Mouse (Mus musculus): ENCODE data around the gene Scd3. TPM values are rescaled to one million over a fixed set of nuclear protein-coding genes. Genes with fewer than 3 reads are reported as not detected.

Scd3 gene
- polyA plus RNA-seq, 1 experiment from 2014 or later: 4.5 TPM

DNA sequence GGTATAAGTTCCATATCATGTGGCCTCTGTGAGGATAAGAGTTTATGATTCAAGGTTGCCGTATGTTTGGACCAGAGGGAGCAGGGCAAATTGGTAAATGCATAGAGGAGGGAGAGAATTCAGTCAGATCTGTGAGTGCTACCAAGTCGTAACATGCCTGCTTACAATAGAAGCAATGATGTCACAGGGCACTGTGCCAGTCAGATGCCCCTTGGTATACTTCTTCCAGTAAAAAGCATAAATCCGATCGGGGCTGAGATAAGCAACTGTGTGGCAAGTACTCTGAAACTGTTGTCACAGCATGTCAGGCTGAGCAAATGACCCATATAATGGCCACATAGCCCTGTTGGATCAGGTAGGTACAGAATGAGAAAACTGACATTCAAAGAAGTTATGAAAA is 14.0 kb upstream of the Scd3 start:
- Histone ChIP-seq H3K27ac (replicated peaks; ENCODE audit: low read depth, low read length) (no peak overlapping the region), H3K36me3 (ENCODE audit: control insufficient read depth, insufficient read depth, low read length) (no peaks in the 10 kb centered on the region), H3K4me3 (replicated peaks; ENCODE audit: low read depth, low read length) (no peak overlapping the region), H3K4me1 (ENCODE audit: control insufficient read depth, insufficient read depth, low read length) (no peaks in the 10 kb centered on the region), H3K9me3 (ENCODE audit: control insufficient read depth, low read length) (no peaks in the 10 kb centered on the region), H3K9ac (replicated peaks; ENCODE audit: low read length) (no peak overlapping the region), H3K27me3 (ENCODE audit: control insufficient read depth, insufficient read depth, low read length) (no peaks in the 10 kb centered on the region), H3K4me2 (ENCODE audit: low read length) (no peak overlapping the region)
- ATAC-seq (ENCODE audit: low FRiP score, low TSS enrichment) (no peak), DNase-seq (no peak)
- 88% methylated on average over 4 of the region's 4 CpGs for WGBS

DNA sequence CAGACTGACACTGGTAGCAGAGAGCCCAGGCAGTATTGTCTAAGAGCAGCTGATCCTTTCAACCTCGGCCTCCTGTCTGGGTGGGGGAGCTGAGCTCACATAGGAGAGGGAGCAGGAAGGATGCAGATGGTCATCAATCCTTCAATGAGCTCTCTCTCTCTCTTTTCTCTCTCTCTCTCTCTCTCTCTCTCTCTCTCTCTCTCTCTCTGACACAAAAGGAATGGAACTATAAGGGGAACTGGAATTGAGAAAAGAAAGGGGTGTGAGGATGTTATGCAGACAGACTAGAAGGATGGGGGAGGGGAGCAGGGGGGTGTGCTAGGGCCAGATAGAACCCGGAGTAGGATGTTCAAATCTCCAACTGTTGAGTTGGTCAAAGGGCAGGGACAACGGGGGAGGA is 10.7 kb upstream of the Scd3 start, which contains the start of gene Pkd2l1:
Gene Pkd2l1, minus strand, starts transcription at position 101 of the 400 bp plus-strand sequence.
- Histone ChIP-seq H3K4me2 (ENCODE audit: low read length) (no peak within 1 kb of the TSS), H3K4me3 (replicated peaks; ENCODE audit: low read depth, low read length) (no peak within 1 kb of the TSS), H3K9me3 (ENCODE audit: control insufficient read depth, low read length) (no peaks in the 10 kb centered on the region), H3K36me3 (ENCODE audit: control insufficient read depth, insufficient read depth, low read length) (no peaks in the 10 kb centered on the region), H3K27me3 (ENCODE audit: control insufficient read depth, insufficient read depth, low read length) (no peaks in the 10 kb centered on the region), H3K9ac (replicated peaks; ENCODE audit: low read length) (no peak within 1 kb of the TSS), H3K27ac (replicated peaks; ENCODE audit: low read depth, low read length) (no peak within 1 kb of the TSS), H3K4me1 (ENCODE audit: control insufficient read depth, insufficient read depth, low read length) (no peaks in the 10 kb centered on the region)
- 42% methylated on average over 3 of the region's 3 CpGs for WGBS
- ATAC-seq (ENCODE audit: low FRiP score, low TSS enrichment): no peak
- DNase-seq: no peak

DNA sequence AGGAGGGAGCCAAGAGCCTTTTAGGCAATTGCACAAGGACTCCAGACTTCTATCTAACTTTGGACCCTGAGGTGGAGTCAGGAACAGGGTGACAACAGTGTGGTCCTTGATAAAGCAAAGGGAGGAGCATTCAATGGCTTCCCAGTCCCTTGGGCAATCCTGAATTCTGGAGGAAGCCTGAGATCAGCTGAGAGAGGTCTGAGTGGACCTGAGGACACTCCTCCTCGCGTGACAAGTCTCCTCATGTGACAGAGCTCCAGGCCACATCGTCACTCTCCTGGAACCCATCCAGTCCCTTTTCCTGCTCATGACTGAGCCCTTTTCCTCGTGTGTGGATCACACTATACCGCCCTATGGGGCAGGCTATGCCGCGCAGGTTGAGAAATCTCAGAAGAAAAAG is 9.2 kb upstream of the Scd3 start:
- DNase-seq (no peak), ATAC-seq (ENCODE audit: low FRiP score, low TSS enrichment) (no peak)
- Histone ChIP-seq H3K27ac (replicated peaks; ENCODE audit: low read depth, low read length) (no peak overlapping the region), H3K36me3 (ENCODE audit: control insufficient read depth, insufficient read depth, low read length) (no peaks in the 10 kb centered on the region), H3K9ac (replicated peaks; ENCODE audit: low read length) (no peak overlapping the region), H3K4me1 (ENCODE audit: control insufficient read depth, insufficient read depth, low read length) (no peaks in the 10 kb centered on the region), H3K27me3 (ENCODE audit: control insufficient read depth, insufficient read depth, low read length) (no peaks in the 10 kb centered on the region), H3K9me3 (ENCODE audit: control insufficient read depth, low read length) (no peaks in the 10 kb centered on the region), H3K4me2 (ENCODE audit: low read length) (no peak overlapping the region), H3K4me3 (replicated peaks; ENCODE audit: low read depth, low read length) (no peak overlapping the region)
- 85% methylated on average over 7 of the region's 7 CpGs for WGBS

DNA sequence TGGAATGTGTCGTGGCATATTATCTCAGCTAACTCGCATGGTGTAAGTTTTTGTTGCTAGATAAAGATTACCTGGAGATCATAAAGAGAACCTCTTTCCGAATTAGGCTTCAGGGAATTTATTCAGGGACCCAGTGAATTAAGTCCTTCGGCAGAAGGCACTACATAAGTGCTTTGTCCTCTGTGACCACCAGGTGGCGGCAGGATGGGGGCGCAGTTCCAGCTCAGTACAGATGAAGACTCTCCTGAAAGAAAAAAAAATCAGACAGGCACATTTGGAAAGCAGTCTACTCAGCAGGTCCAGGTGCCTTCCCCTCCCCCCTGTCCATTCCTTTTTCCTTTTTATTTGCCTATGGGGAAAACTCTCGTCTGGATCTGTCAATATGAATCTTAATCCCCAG is 7.9 kb upstream of the Scd3 start:
- Histone ChIP-seq H3K9ac (replicated peaks; ENCODE audit: low read length) (no peak overlapping the region), H3K36me3 (ENCODE audit: control insufficient read depth, insufficient read depth, low read length) (no peaks in the 10 kb centered on the region), H3K4me3 (replicated peaks; ENCODE audit: low read depth, low read length) (no peak overlapping the region), H3K9me3 (ENCODE audit: control insufficient read depth, low read length) (no peaks in the 10 kb centered on the region), H3K27me3 (ENCODE audit: control insufficient read depth, insufficient read depth, low read length) (no peaks in the 10 kb centered on the region), H3K4me2 (ENCODE audit: low read length) (no peak overlapping the region), H3K4me1 (ENCODE audit: control insufficient read depth, insufficient read depth, low read length) (no peaks in the 10 kb centered on the region), H3K27ac (replicated peaks; ENCODE audit: low read depth, low read length) (no peak overlapping the region)
- ATAC-seq (ENCODE audit: low FRiP score, low TSS enrichment) (no peak), DNase-seq (peak; percentile 87)
- WGBS: 8% methylated on average over 7 of the region's 7 CpGs

DNA sequence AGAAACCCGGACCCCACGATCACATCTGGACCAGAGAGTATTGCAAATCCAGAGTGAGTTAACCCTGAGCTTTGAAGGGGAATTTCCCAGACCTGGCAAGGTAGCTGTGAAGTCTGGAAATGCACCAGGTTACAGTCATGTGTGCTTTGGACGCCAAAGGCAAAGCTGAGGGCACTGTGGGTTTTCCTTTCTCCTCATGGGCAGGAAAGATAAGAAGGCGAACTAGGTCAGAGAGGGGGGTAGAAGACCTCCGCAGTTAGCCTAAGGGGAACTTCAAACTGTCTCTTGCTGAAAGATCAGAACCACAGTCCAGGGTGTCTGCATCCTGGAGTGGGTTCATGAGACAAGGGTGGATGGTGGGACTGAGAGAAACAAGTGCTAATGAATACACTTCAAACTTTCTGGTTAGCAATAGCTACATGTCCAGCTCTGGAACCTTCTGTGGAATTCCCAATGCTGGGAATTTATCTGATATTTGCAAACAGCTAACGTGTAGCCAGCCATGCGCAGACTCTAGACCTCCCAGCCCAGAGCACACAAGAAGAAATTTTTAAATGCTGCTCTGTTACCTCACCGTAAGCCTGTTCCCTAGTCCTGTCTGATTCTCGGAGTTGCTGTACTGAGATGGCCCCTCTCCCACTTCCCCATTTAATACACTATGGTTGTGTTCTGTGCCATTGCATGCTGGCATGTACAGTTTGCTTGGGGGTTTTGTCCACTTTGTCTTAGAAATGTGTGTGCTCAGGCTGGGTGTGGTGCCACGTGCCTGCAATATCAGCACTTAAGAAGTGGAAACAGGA is 5.8 kb upstream of the Scd3 start:
- H3K4me2 ChIP-seq (ENCODE audit: low read length): no peak overlapping the region
- no peak overlapping the region for H3K27ac ChIP-seq (replicated peaks; ENCODE audit: low read depth, low read length)
- H3K4me3 ChIP-seq (replicated peaks; ENCODE audit: low read depth, low read length): no peak overlapping the region
- DNase-seq (no peak), ATAC-seq (ENCODE audit: low FRiP score, low TSS enrichment) (no peak)
- H3K27me3 ChIP-seq (ENCODE audit: control insufficient read depth, insufficient read depth, low read length): no peaks in the 10 kb centered on the region
- H3K4me1 ChIP-seq (ENCODE audit: control insufficient read depth, insufficient read depth, low read length): no peaks in the 10 kb centered on the region
- H3K36me3 ChIP-seq (ENCODE audit: control insufficient read depth, insufficient read depth, low read length): no peaks in the 10 kb centered on the region
- H3K9me3 ChIP-seq (ENCODE audit: control insufficient read depth, low read length): no peaks in the 10 kb centered on the region
- WGBS: 92% methylated on average over 10 of the region's 10 CpGs
- no peak overlapping the region for H3K9ac ChIP-seq (replicated peaks; ENCODE audit: low read length)

DNA sequence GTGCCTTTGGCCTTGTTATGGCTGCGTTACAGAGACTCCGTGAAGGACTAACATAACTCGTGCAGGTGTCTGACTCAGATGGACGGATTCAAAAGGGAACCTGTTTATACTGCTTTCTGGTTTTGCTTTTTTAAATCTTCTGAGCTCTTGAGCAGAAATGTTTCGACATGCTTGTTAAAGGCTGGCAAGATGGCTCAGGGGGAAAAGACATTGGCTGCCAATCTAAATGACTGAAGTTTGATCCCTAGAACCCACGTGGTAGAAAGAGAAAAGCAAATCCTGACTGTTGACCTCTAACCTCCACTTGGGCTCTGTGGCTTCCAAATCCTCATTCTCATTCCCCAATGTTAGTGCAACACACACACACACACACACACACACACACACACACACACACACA is 4.6 kb upstream of the Scd3 start:
- H3K9me3 ChIP-seq (ENCODE audit: control insufficient read depth, low read length): no peaks in the 10 kb centered on the region
- no peaks in the 10 kb centered on the region for H3K27me3 ChIP-seq (ENCODE audit: control insufficient read depth, insufficient read depth, low read length)
- no peak overlapping the region for H3K4me2 ChIP-seq (ENCODE audit: low read length)
- no peak overlapping the region for H3K9ac ChIP-seq (replicated peaks; ENCODE audit: low read length)
- no peaks in the 10 kb centered on the region for H3K4me1 ChIP-seq (ENCODE audit: control insufficient read depth, insufficient read depth, low read length)
- no peaks in the 10 kb centered on the region for H3K36me3 ChIP-seq (ENCODE audit: control insufficient read depth, insufficient read depth, low read length)
- WGBS: 91% methylated on average over 6 of the region's 6 CpGs
- DNase-seq: no peak
- ATAC-seq (ENCODE audit: low FRiP score, low TSS enrichment): no peak
- no peak overlapping the region for H3K27ac ChIP-seq (replicated peaks; ENCODE audit: low read depth, low read length)
- no peak overlapping the region for H3K4me3 ChIP-seq (replicated peaks; ENCODE audit: low read depth, low read length)

DNA sequence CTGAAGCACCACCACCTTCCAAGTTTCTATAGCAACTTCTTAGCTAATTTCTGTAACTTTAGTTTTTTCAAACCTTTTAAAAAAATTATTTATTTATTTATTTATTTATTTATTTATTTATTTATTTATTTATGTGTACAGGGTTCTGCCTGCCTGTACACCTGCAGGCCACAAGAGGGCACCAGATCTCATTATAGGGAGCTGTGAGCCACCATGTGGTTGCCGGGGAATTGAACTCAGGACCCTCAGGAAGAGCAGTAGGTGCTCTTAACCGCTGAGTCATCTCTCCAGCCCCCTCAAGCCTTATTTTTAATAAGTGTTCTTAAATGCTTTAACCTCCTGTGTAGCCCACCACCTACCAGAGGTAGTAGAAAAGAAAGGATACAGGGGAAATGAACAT is 4.1 kb upstream of the Scd3 start:
- Histone ChIP-seq H3K36me3 (ENCODE audit: control insufficient read depth, insufficient read depth, low read length) (no peaks in the 10 kb centered on the region), H3K9ac (replicated peaks; ENCODE audit: low read length) (no peak overlapping the region), H3K9me3 (ENCODE audit: control insufficient read depth, low read length) (no peaks in the 10 kb centered on the region), H3K27me3 (ENCODE audit: control insufficient read depth, insufficient read depth, low read length) (no peaks in the 10 kb centered on the region), H3K4me3 (replicated peaks; ENCODE audit: low read depth, low read length) (no peak overlapping the region), H3K4me1 (ENCODE audit: control insufficient read depth, insufficient read depth, low read length) (no peaks in the 10 kb centered on the region), H3K4me2 (ENCODE audit: low read length) (no peak overlapping the region), H3K27ac (replicated peaks; ENCODE audit: low read depth, low read length) (no peak overlapping the region)
- ATAC-seq (ENCODE audit: low FRiP score, low TSS enrichment): no peak
- DNase-seq: peak; percentile 39
- WGBS: 78% methylated on average over 2 of the region's 2 CpGs

DNA sequence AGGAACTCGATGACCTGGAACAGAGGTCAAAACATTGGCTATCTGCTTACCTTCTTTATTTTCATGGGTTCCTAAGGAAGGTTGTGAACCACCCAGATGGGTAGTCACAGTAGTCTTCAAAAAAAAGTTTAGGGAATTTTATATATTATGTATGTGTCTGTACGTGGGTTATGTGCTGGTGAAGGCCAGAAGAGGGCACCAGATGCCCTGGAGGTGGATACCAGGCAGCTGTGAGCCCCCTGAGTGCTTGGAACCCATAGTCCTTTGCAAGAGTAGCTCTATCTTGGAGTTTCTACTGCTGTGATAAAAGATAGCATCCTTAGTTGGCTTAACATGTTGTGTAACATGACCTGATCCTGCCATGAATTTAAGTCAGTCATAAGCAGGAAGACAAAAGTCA is 4.0 kb downstream of the Scd3 start:
- Histone ChIP-seq H3K4me1 (ENCODE audit: control insufficient read depth, insufficient read depth, low read length) (no peaks in the 10 kb centered on the region), H3K36me3 (ENCODE audit: control insufficient read depth, insufficient read depth, low read length) (no peaks in the 10 kb centered on the region), H3K4me3 (replicated peaks; ENCODE audit: low read depth, low read length) (no peak overlapping the region), H3K9me3 (ENCODE audit: control insufficient read depth, low read length) (no peaks in the 10 kb centered on the region), H3K27me3 (ENCODE audit: control insufficient read depth, insufficient read depth, low read length) (no peaks in the 10 kb centered on the region), H3K27ac (replicated peaks; ENCODE audit: low read depth, low read length) (no peak overlapping the region), H3K9ac (replicated peaks; ENCODE audit: low read length) (no peak overlapping the region), H3K4me2 (ENCODE audit: low read length) (no peak overlapping the region)
- DNase-seq (no peak), ATAC-seq (ENCODE audit: low FRiP score, low TSS enrichment) (no peak)
- 64% methylated on average over 2 of the region's 2 CpGs for WGBS

DNA sequence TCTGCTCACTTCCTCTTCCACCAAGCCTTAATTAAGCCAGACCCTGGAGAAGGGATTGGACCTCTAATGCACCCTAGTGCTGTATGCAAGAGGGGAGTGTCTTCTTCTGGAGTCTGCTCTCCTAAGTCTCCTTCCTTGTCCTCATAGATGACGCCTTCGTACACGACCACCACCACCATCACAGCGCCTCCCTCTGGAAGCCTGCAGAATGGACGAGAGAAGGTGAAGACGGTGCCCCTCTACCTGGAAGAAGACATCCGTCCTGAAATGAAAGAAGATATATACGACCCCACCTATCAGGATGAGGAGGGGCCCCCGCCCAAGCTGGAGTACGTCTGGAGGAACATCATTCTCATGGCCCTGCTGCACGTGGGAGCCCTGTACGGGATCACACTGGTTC is 12.2 kb downstream of the Scd3 start:
- Histone ChIP-seq H3K4me3 (replicated peaks; ENCODE audit: low read depth, low read length) (no peak overlapping the region), H3K27me3 (ENCODE audit: control insufficient read depth, insufficient read depth, low read length) (no peaks in the 10 kb centered on the region), H3K4me1 (ENCODE audit: control insufficient read depth, insufficient read depth, low read length) (no peaks in the 10 kb centered on the region), H3K9ac (replicated peaks; ENCODE audit: low read length) (no peak overlapping the region), H3K9me3 (ENCODE audit: control insufficient read depth, low read length) (no peaks in the 10 kb centered on the region), H3K36me3 (ENCODE audit: control insufficient read depth, insufficient read depth, low read length) (no peaks in the 10 kb centered on the region), H3K27ac (replicated peaks; ENCODE audit: low read depth, low read length) (no peak overlapping the region), H3K4me2 (ENCODE audit: low read length) (no peak overlapping the region)
- DNase-seq: no peak
- no peak for ATAC-seq (ENCODE audit: low FRiP score, low TSS enrichment)
- WGBS: 75% methylated on average over 12 of the region's 12 CpGs
